Mouse (Mus musculus) hindbrain, postnatal 0 days (tissue): ENCODE data around the gene Asb2. TPM values are rescaled to one million over a fixed set of nuclear protein-coding genes. Genes with fewer than 3 reads are reported as not detected.

Experiments used
- ATAC-seq: fragments of 200-750 bp; cut with Nextera tagmentation; 2 replicates; pipeline ENCODE4 v1.8.0; 2017; ENCODE audit warnings: mild to moderate bottlenecking, moderate TSS enrichment, moderate library complexity
- DNase-seq: peaks from one replicate; pipeline ENCODE4 v3.0.0-alpha.2; 2015; ENCODE audit warnings: low spot score
- H3K27ac ChIP-seq: fragments of 300-500 bp; sonication (generic); 2 replicates; pipeline ENCODE4 v1.5.1; 2014; ENCODE audit warnings: mild to moderate bottlenecking
- H3K27me3 ChIP-seq: fragments of 300-500 bp; sonication (generic); 2 replicates; pipeline ENCODE4 v1.6.1; 2014; ENCODE audit warnings: low read length, mixed read lengths; ENCODE audit not compliant: insufficient read depth
- H3K36me3 ChIP-seq: fragments of 300-500 bp; sonication (generic); 2 replicates; pipeline ENCODE4 v1.6.1; 2014; ENCODE audit warnings: low read length, mixed read lengths; ENCODE audit not compliant: insufficient read depth
- H3K4me1 ChIP-seq: fragments of 300-500 bp; sonication (generic); 2 replicates; pipeline ENCODE4 v1.6.1; 2014; ENCODE audit warnings: antibody characterized with exemption, low read length, mixed read lengths; ENCODE audit not compliant: insufficient read depth
- H3K4me2 ChIP-seq: fragments of 300-500 bp; sonication (generic); 2 replicates; pipeline ENCODE4 v1.6.1; 2014; ENCODE audit warnings: low read depth, mild to moderate bottlenecking, low read length, moderate library complexity, mixed read lengths
- H3K4me3 ChIP-seq: fragments of 300-500 bp; sonication (generic); 2 replicates; pipeline ENCODE4 v1.5.1; 2014; ENCODE audit warnings: low read length
- H3K9ac ChIP-seq: fragments of 300-500 bp; sonication (generic); replicated peaks from 2 replicates; pipeline ENCODE4 v1.6.1; 2014; ENCODE audit warnings: mild to moderate bottlenecking, low read length, moderate library complexity, mixed read lengths
- H3K9me3 ChIP-seq: fragments of 300-500 bp; sonication (generic); 2 replicates; pipeline ENCODE4 v1.6.1; 2016; ENCODE audit warnings: low read length, mixed read lengths
- CTCF ChIP-seq: IDR thresholded peaks from 2 replicates; pipeline ENCODE4 v1.5.1; 2016; ENCODE audit warnings: antibody characterized with exemption, control low read depth, low read depth
- WGBS: fragments of 180-500 bp; shearing (Covaris S2); extraction: QIAGEN DNeasy Blood & Tissue Kit; methylation state at CpG from one replicate; pipeline ENCODE4 v1.1.7; 2014; 5-methylcytosine and 5-hydroxymethylcytosine counted together
- polyA plus RNA-seq: library from polyadenylated mRNA; unstranded; fragments of >200 nt; fragmentation: Nextera tagmentation; extraction: Ambion mirVana; gene quantifications from 2 replicates; pipeline ENCODE4 v1.2.1, GENCODE M21; 2015
- total RNA-seq: library from RNA; depleted of rRNA; stranded (reverse); fragments of >200 nt; gene quantifications from 2 replicates; pipeline ENCODE4 v1.2.3, GENCODE M21; 2014

Asb2 gene
- total and polyA plus RNA-seq, 2 experiments from 2014 or later: 1.6 to 3.2 TPM

DNA sequence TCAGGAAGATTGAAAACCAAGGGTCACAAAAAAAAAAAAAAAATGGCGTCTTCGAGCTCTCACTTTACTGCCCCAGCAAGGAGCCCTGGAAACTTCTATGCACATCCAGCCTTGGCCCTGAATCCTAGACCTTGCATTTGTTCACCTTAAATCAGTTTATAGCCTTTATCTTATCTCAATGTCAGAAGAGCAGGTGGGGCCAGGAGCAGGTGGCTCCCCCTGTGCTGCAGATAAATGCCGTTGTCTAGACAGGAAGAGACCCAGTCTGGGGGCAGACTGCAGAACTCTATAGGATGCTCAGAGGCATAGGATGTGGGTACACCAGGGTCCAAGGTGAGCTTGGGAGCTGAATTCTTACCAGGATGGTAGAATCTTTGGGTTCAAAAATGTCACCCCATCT lies 63.4 kb downstream of the Asb2 start:
- no peak for TF ChIP-seq CTCF
- Histone ChIP-seq H3K4me1 (no peaks in the 10 kb centered on the region), H3K4me3 (no peak overlapping the region), H3K27me3 (no peaks in the 10 kb centered on the region), H3K27ac (no peak overlapping the region), H3K9me3 (no peaks in the 10 kb centered on the region), H3K4me2 (no peak overlapping the region), H3K9ac (no peak overlapping the region), H3K36me3 (no peaks in the 10 kb centered on the region)
- ATAC-seq (no peak), DNase-seq (no peak)
- 94% methylated on average over 3 of the region's 3 CpGs for whole genome bisulfite sequencing

DNA sequence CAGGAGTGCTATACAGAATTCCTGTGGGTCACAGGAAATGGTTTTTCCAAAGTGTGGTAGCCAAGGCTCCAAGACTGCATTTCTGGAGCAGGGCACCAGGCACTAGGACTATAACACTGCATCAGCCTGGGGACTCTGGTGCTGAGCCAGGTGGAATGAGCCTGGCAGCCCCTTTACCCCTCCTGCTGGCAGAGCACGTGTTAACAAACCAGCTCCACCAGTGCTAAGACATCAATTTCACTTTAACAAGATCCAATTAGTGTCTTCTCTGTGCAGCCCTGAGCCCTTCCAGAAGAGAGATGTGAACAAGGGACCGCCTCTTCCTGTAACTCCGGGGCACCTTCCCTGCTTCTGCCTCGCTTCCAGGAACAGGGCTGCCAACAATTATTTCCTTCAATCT lies 68.5 kb downstream of the Asb2 start:
- Histone ChIP-seq H3K4me1 (no peaks in the 10 kb centered on the region), H3K4me3 (no peak overlapping the region), H3K9me3 (no peaks in the 10 kb centered on the region), H3K36me3 (no peaks in the 10 kb centered on the region), H3K4me2 (no peak overlapping the region), H3K9ac (no peak overlapping the region), H3K27ac (no peak overlapping the region), H3K27me3 (no peaks in the 10 kb centered on the region)
- DNase-seq: peak; percentile 9
- ATAC-seq: no peak
- no peak for TF ChIP-seq CTCF
- WGBS: 57% methylated on average over 4 of the region's 4 CpGs

DNA sequence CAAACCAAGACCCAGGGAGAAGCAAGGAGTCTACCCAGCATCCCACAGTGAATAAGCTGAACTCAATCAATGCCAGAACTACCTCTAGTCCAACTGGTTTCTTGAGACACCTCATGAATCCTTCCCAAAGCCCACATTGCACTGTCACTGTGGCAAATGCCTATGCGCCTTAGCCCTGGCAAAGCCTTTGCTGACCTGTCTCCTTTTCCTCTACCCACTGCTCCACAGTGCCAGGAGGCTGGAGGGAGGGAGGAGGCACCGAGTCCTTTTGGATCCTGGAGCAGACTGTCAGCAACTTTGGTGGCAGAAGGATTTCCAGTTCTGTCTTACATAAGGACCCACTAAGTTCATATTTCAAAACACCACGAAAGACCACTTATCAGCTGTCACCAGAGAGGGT lies 72.4 kb downstream of the Asb2 start:
- Histone ChIP-seq H3K27me3 (no peaks in the 10 kb centered on the region), H3K4me1 (no peaks in the 10 kb centered on the region), H3K9me3 (no peaks in the 10 kb centered on the region), H3K9ac (no peak overlapping the region), H3K36me3 (no peaks in the 10 kb centered on the region), H3K4me3 (no peak overlapping the region), H3K27ac (no peak overlapping the region), H3K4me2 (no peak overlapping the region)
- ATAC-seq (no peak), DNase-seq (no peak)
- no peak for TF ChIP-seq CTCF
- 86% methylated on average over 3 of the region's 3 CpGs for WGBS

GRCm38 (mm10) chr12:103282936-103283335 lies 72.9 kb downstream of the Asb2 start:
- no peaks in the 10 kb centered on the region for H3K27me3 ChIP-seq
- ATAC-seq (no peak), DNase-seq (no peak)
- no peaks in the 10 kb centered on the region for H3K4me1 ChIP-seq
- no peak overlapping the region for H3K4me2 ChIP-seq
- 62% methylated on average over 6 of the region's 6 CpGs for WGBS
- H3K27ac ChIP-seq: no peak overlapping the region
- no peaks in the 10 kb centered on the region for H3K9me3 ChIP-seq
- H3K4me3 ChIP-seq: no peak overlapping the region
- H3K9ac ChIP-seq: no peak overlapping the region
- H3K36me3 ChIP-seq: no peaks in the 10 kb centered on the region
- no peak for TF ChIP-seq CTCF

GRCm38 (mm10) chr12:103281912-103282311 lies 73.9 kb downstream of the Asb2 start:
- Histone ChIP-seq H3K36me3 (no peaks in the 10 kb centered on the region), H3K27me3 (no peaks in the 10 kb centered on the region), H3K4me2 (no peak overlapping the region), H3K9me3 (no peaks in the 10 kb centered on the region), H3K27ac (no peak overlapping the region), H3K4me3 (no peak overlapping the region), H3K9ac (no peak overlapping the region), H3K4me1 (no peaks in the 10 kb centered on the region)
- WGBS: 60% methylated on average over 4 of the region's 4 CpGs
- TF ChIP-seq CTCF: no peak
- ATAC-seq (peak; percentile 38; the same call in 1 of the 2 replicates), DNase-seq (peak; percentile 21)

GRCm38 (mm10) chr12:103281491-103281890 lies 74.3 kb downstream of the Asb2 start:
- Histone ChIP-seq H3K9me3 (no peaks in the 10 kb centered on the region), H3K27ac (no peak overlapping the region), H3K9ac (no peak overlapping the region), H3K4me3 (no peak overlapping the region), H3K4me1 (no peaks in the 10 kb centered on the region), H3K36me3 (no peaks in the 10 kb centered on the region), H3K27me3 (no peaks in the 10 kb centered on the region), H3K4me2 (no peak overlapping the region)
- ATAC-seq: no peak
- no peak for DNase-seq
- TF ChIP-seq CTCF: no peak
- WGBS: 69% methylated on average over 2 of the region's 2 CpGs

- H3K4me1 ChIP-seq: no peaks in the 10 kb centered on the region
- H3K9me3 ChIP-seq: no peaks in the 10 kb centered on the region
- ATAC-seq: no peak
- no peak overlapping the region for H3K27ac ChIP-seq
- H3K4me2 ChIP-seq: no peak overlapping the region
- TF ChIP-seq CTCF: no peak
- no peak overlapping the region for H3K9ac ChIP-seq
- H3K27me3 ChIP-seq: no peaks in the 10 kb centered on the region
- 75% methylated on average over 4 of the region's 4 CpGs for WGBS
- H3K36me3 ChIP-seq: no peaks in the 10 kb centered on the region
- H3K4me3 ChIP-seq: no peak overlapping the region
- DNase-seq: no peak
Observed at GRCm38 (mm10) chr12:103276422-103276821, 79.4 kb downstream of the Asb2 start.
